Mouse (Mus musculus) CH12.LX (cell line): ENCODE measurements around the gene Cptp.

ENCODE experiments used
- CTCF ChIP-seq, 2 experiments: IDR thresholded peaks in 1 of 2; conservative IDR thresholded peaks in 1 of 2; 2 replicates each; pipeline ENCODE4 v1.5.1; 2011 to 2012; ENCODE audit warnings: low read depth in 2 of 2, low read length in 2 of 2, improper control_type of control experiment in 1 of 2, inconsistent platforms in 1 of 2, mild to moderate bottlenecking in 1 of 2, moderate library complexity in 1 of 2
- HCFC1 ChIP-seq: IDR thresholded peaks from 2 replicates; pipeline ENCODE4 v1.6.1; 2012; ENCODE audit warnings: low read depth, mild to moderate bottlenecking, inconsistent platforms, low read length, improper control_type of control experiment
- JUND ChIP-seq: conservative IDR thresholded peaks from 2 replicates; pipeline ENCODE4 v1.6.1; 2011; ENCODE audit warnings: low read depth, low read length, improper control_type of control experiment
- KAT2A ChIP-seq: IDR thresholded peaks from 2 replicates; pipeline ENCODE4 v1.6.1; 2012; ENCODE audit warnings: low read length, improper control_type of control experiment, inconsistent platforms; ENCODE audit not compliant: insufficient replicate concordance
- MAX ChIP-seq: IDR thresholded peaks from 2 replicates; pipeline ENCODE4 v1.6.1; 2011; ENCODE audit warnings: low read length, improper control_type of control experiment
- POLR2A ChIP-seq: IDR thresholded peaks from 2 replicates; pipeline ENCODE4 v1.6.1; 2011; ENCODE audit warnings: low read depth, mild to moderate bottlenecking, improper control_type of control experiment, low read length
- POLR2AphosphoS2 ChIP-seq: IDR thresholded peaks from 2 replicates; pipeline ENCODE4 v1.6.1; 2011; ENCODE audit warnings: low read depth, low read length, improper control_type of control experiment
- UBTF ChIP-seq: IDR thresholded peaks from 2 replicates; pipeline ENCODE4 v1.6.1; 2012; ENCODE audit warnings: low read depth, mild to moderate bottlenecking, inconsistent platforms, low read length, improper control_type of control experiment, moderate library complexity
- USF1 ChIP-seq: IDR thresholded peaks from 2 replicates; pipeline ENCODE4 v1.6.1; 2014; ENCODE audit warnings: low read depth, mild to moderate bottlenecking, inconsistent platforms, low read length, improper control_type of control experiment

DNA sequence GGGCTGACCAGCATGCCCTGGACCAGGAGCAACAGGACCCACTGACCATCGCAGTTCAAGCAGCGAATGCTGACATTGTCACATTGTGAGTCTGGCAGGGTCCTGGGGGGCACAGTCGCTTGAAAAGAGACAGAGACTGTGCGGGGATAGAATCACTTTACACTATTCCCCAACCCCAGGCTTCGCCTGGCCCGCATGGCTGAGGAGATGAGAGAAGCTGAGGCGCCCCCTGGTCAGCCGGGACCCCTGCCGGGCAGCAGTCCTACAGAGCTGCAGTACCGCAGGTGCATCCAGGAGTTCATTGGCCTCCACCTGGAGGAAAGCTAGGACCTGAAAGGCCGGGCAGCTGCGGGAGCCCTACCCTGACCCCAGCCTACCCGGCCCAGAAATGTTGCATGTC is 36.4 kb upstream of the Cptp start:
- TF ChIP-seq MAX (no peak), HCFC1 (no peak), JUND (no peak), POLR2A (no peak), POLR2AphosphoS2 (no peak), UBTF (no peak), KAT2A (no peak), USF1 (no peak), CTCF (conservative IDR thresholded peaks at IDR 0.05 in 1 of 2, IDR thresholded peaks at IDR 0.05 in 1 of 2; ENCODE audit: low read depth in 2 of 2, low read length in 2 of 2) (no peak)
